Mouse (Mus musculus) urinary bladder, postnatal 0 days (tissue): ENCODE measurements around the gene BC049715. TPM values are rescaled to one million over a fixed set of nuclear protein-coding genes. Genes with fewer than 3 reads are reported as not detected.

Experiments used
- microRNA-seq: library from miRNA; unstranded; fragments of <30 nt; microRNA quantifications from one replicate; pipeline ENCODE4, GENCODE M21; 2016
- polyA plus RNA-seq: library from polyadenylated mRNA; unstranded; fragments of >200 nt; fragmentation: Nextera tagmentation; extraction: Ambion mirVana; gene quantifications from 2 replicates; pipeline ENCODE4 v1.2.1, GENCODE M21; 2015

Gene BC049715
- 0.54 and 0.58 TPM in 2 replicates for polyA plus RNA-seq

DNA sequence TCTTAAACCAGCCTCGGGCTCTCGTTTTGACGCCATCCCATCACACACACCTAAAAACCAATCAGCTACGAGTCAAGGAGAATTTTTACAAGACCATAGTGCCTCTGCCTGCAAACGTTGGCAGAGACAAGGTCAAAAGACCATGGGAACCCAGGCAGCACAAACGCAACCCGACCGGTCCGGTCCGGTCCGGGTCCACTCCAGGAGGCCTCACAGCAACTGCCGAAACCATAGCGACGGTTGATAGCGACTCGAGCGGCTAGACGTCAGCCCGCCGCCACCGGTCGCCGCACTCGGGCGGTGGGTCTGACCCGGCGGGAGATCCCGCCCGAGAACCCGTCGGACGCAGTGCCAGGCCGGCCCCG is at the start of gene BC049715:
Gene BC049715 (plus strand): TSS at position 111 of the 365 bp plus-strand sequence.

DNA sequence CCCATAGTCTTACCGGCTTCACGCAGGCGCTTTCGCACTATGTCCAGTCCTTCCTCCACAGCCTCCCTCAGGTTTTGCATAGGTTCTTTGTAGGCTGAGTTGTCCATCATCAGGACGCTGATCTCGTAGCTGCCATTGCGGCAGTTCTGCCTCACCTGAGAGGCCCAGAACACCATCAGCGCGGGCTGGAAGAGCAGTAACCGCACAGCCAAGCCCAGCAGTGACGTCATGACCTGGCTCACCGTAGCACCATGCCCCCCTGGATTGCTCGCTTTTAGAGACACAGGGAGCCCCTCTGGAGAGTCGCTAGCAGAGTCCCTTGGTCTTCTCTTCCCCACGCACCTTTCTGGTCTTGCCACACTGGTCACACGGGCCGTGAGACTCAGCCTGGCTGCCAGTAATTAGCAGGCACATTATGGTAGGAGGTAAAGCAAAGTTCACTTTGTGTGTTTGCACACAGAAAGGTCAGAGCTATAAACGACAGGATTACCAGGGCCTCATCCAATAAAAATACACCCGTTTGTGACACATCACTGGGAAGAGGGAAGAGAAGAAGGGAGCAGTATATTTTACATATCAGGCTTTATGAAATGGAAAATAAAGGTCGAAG is 45.9 kb upstream of the BC049715 start, which contains the start of gene Gucy2c:
Gene Gucy2c (minus strand): TSS at position 389 of the 610 bp plus-strand sequence.

DNA sequence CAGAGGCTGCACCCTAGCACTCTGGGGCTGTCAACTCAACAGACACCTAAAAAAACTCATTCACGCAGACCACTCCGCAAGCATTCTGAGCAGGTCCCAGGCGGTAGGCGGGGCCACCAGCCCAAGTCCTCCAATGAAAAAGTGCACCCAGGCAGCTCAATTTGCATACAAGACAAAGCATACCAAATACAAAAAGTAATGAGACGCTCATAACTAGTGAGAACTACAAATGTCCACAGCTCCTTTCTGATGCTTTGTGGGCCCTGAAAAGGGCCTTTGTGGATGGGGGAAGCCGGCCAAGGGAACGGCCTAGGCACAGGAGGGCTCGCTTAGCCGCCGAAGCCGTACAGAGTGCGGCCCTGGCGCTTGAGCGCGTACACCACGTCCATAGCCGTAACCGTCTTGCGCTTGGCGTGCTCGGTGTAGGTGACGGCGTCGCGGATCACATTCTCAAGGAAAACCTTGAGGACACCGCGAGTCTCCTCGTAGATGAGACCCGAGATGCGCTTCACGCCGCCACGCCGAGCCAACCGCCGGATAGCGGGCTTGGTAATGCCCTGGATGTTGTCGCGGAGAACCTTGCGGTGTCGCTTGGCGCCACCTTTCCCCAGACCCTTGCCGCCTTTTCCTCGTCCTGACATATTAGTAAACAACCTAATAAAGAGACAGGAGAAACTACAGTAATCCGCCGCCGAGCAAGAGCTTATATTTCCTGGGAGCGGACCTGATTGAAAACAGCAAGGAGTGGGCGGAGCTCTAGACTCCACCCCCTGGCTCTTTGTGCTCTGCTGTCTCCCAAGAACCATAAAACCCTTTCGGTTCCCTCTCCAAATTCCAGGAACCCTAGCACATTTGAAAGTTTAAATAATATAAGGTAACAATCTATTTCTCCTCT is 23.4 kb upstream of the BC049715 start, which contains the start of gene Hist4h4:
Gene Hist4h4 (minus strand): TSS at position 677 of the 895 bp plus-strand sequence.

DNA sequence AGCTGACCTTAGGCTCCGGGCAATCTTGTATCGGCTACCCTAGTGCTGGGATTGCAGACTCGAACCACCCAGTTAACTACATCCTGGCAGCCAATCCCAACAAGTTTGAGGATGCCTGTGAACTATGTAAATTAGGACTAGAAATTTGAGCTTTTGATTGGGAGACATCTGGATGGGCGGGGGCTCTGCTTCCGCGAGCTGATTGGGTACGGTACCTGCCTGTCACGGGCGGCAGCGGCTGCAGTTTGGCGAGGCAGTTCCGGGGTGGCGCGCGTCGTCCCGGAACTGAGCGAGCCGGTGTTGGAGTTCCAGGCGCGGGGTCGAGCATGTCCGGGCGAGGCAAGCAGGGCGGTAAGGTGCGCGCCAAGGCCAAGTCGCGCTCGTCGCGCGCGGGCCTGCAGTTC is 19.4 kb upstream of the BC049715 start, which contains the start of gene H2afj:
Gene H2afj (plus strand): TSS at position 231 of the 404 bp plus-strand sequence.

DNA sequence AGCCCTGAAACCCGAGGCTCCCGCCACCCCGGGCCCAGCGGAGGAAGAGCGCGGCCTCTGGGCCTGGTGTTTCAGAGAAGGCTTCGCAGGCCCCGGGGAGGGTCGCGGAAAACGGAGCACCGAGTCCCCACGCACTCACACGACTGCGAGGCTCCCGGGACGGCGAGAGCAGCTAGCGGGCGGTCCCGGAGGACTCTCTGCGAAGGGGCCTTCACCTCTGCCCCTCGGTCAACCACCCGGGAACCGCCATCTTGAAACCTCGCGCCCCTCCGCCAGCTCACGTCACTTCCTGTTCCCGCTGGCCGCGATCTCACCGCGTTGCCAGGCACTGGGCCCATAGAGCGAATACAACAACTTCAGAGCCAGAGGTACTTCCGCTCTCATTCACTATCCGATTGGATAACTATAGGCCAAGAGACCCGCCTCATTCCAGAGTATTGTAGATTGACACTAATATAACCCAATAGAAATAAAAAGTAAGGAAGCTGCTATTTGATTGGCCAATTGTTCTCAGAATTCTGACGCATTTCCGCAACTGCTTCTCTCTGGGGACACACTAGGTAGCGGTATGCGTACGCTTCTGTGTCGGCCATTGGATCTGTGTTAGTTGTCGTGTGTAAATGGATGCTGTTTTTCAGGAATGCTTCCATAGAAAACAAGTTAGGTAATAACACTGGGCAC is 595 bp downstream of the BC049715 start, which contains the start of gene Wbp11:
Gene Wbp11 (minus strand): TSS at position 353 of the 681 bp plus-strand sequence.

DNA sequence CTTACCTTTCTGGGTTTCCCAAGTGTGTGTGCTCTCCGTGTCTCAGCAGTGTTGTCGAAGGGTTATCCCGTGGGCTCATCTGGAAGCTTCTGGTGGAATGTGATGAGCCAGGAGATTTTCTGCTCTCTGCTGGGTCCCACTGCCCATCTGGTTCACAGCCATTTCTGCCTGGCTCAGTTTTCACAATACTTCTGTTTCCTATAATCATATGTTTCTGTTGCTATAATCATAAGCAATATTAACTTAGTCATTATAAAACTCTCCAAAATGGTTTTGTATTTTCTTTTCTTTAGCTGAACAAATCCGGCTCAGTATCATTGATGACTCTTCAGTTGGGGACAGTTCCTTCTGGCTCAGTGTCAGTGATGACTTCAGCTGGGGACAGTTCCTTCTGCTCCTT is 7.9 kb downstream of the BC049715 start, which contains the start of gene Smco3:
Gene Smco3 (minus strand): TSS at position 101 of the 400 bp plus-strand sequence.

DNA sequence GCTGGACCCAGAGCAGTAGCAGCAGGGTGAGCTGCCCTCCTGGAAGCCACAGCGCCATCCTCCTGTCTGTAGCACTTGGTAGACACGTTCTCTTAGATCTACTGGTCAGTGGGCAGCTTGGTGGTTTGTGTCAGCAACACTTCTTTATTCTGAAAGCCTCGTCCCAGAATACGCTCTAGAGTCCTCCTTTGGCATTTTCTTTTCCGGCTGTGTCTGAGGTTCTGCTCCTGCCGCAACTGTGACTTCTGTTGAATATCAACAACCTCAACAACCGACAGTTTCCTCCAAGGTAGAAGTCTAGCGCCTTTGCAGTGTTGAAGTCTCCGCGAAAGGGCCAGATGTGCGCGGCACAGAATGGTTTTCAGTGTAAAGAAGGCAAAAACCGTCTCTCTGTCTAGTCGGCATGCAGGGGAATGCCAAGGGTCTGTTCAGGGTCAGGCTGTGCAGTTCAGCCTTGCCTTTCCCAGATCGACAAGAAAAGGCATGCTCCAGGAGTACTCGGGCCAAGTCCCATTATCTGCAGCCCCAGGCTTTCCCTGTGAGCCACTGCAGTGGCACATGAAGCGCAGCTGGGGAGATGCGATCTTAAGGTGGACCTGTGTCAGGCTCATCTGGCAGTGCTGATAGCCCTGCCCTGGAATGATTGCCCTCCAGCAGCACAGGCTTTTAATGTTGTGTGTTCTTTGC is 29.9 kb downstream of the BC049715 start, which contains the start of gene Art4:
Gene Art4 (minus strand): TSS at position 548 of the 687 bp plus-strand sequence.

DNA sequence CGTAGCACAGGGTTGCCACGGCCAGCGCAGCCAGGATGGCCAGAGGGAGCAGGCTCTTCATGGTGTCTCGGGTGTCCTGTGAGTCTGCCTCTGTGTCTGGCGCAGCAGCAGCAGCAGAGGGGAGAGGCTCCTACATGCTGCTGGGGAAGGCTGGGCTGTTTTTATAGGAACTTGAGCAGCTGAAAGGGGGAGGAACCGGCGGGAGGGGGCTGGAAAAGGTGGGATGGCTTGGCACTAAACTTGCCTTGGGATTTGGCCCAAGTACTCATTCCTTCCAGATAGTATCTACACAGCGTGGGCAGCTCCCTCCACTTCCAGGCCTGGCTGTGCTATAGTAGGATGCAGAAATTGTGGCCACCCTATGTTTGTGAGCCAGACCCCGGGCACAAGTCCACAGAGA is 48.2 kb downstream of the BC049715 start, which contains the start of gene Mgp:
Gene Mgp (minus strand): TSS at position 154 of the 400 bp plus-strand sequence.

Small RNA genes within 50 kb of the gene (microRNA-seq; reads per million reads assigned to microRNA genes)
- gene Gm44364, result not detected

Other genes with a start within 250 kb of the BC049715 start
- 0.80 and 0.85 TPM in 2 replicates for gene Plbd1, start 165.7 kb upstream of the BC049715 start, polyA plus RNA-seq
- gene Gucy2c, start 45.9 kb upstream of the BC049715 start, polyA plus RNA-seq, result 0.05 TPM in 1 of 2 replicates, not detected in the other
- 0.16 and 0.20 TPM in 2 replicates for gene Hist4h4, start 23.2 kb upstream of the BC049715 start, polyA plus RNA-seq
- gene H2afj, start 19.4 kb upstream of the BC049715 start, polyA plus RNA-seq, result 174 and 180 TPM in 2 replicates
- 45.0 and 50.6 TPM in 2 replicates for gene Wbp11, start 607 bp downstream of the BC049715 start, polyA plus RNA-seq
- not detected in 2 replicates for gene Smco3, start 7.8 kb downstream of the BC049715 start, polyA plus RNA-seq
- 3.8 and 4.7 TPM in 2 replicates for gene Art4, start 30.1 kb downstream of the BC049715 start, polyA plus RNA-seq
- gene Mgp, start 48.2 kb downstream of the BC049715 start, polyA plus RNA-seq, result 567 and 833 TPM in 2 replicates
- 0.45 and 0.53 TPM in 2 replicates for gene Erp27, start 94.6 kb downstream of the BC049715 start, polyA plus RNA-seq
- gene Pde6h, start 96.2 kb downstream of the BC049715 start, polyA plus RNA-seq, result 0.51 and 0.61 TPM in 2 replicates
- 96.9 and 120 TPM in 2 replicates for gene Arhgdib, start 114.3 kb downstream of the BC049715 start, polyA plus RNA-seq